Mouse (Mus musculus) forebrain, embryonic 13.5 days (tissue): ENCODE measurements at regions not wholly inside any gene's neighbourhood (a gene's known extent, or its start where the extent isn't known, plus 50 kb on each side); places are given as distances from the start of the nearest gene placed in this dataset.

ENCODE experiments used
- ATAC-seq: fragments of 200-750 bp; cut with Nextera tagmentation; 2 replicates; pipeline ENCODE4 v1.8.0; 2017
- H3K27ac ChIP-seq: fragments of 300-500 bp; sonication (generic); 2 replicates; pipeline ENCODE4 v1.5.1; 2015; ENCODE audit warnings: inconsistent platforms, mild to moderate bottlenecking, moderate library complexity
- H3K27me3 ChIP-seq: fragments of 300-500 bp; sonication (generic); 2 replicates; pipeline ENCODE4 v1.6.1; 2015; ENCODE audit warnings: mild to moderate bottlenecking, inconsistent platforms
- H3K36me3 ChIP-seq: fragments of 300-500 bp; sonication (generic); 2 replicates; pipeline ENCODE4 v1.6.1; 2015; ENCODE audit warnings: mild to moderate bottlenecking, inconsistent platforms; ENCODE audit not compliant: poor library complexity, severe bottlenecking
- H3K4me1 ChIP-seq: fragments of 300-500 bp; sonication (generic); 2 replicates; pipeline ENCODE4 v1.6.1; 2015; ENCODE audit warnings: inconsistent platforms
- H3K4me2 ChIP-seq: fragments of 300-500 bp; sonication (generic); 2 replicates; pipeline ENCODE4 v1.6.1; 2015; ENCODE audit warnings: inconsistent platforms, mild to moderate bottlenecking, moderate library complexity
- H3K4me3 ChIP-seq: fragments of 300-500 bp; sonication (generic); 2 replicates; pipeline ENCODE4 v1.5.1; 2015; ENCODE audit warnings: mild to moderate bottlenecking, inconsistent platforms
- H3K9ac ChIP-seq: fragments of 300-500 bp; sonication (generic); 2 replicates; pipeline ENCODE4 v1.6.1; 2015; ENCODE audit warnings: mild to moderate bottlenecking, inconsistent platforms
- H3K9me3 ChIP-seq: fragments of 300-500 bp; sonication (generic); replicated peaks from 2 replicates; pipeline ENCODE4 v1.6.1; 2016; ENCODE audit warnings: inconsistent platforms
- WGBS: fragments of 180-500 bp; shearing (Covaris S2); methylation state at CpG from one replicate; pipeline ENCODE4 v1.1.7; 2015; 5-methylcytosine and 5-hydroxymethylcytosine counted together

GRCm38 (mm10) chr15:15443271-15443670, 1285.3 kb upstream of the Cdh9 start:
- Histone ChIP-seq H3K4me1 (no peaks in the 10 kb centered on the region), H3K36me3 (no peaks in the 10 kb centered on the region), H3K27me3 (no peaks in the 10 kb centered on the region), H3K9ac (no peak overlapping the region), H3K27ac (no peak overlapping the region), H3K4me3 (no peak overlapping the region), H3K9me3 (no peaks in the 10 kb centered on the region), H3K4me2 (no peak overlapping the region)
- ATAC-seq: no peak
- 95% methylated on average over 15 of the region's 15 CpGs for WGBS

GRCm38 (mm10) chr15:15477702-15478101, 1250.9 kb upstream of the Cdh9 start:
- no peak overlapping the region for H3K27ac ChIP-seq
- WGBS: 82% methylated on average over 2 of the region's 2 CpGs

DNA sequence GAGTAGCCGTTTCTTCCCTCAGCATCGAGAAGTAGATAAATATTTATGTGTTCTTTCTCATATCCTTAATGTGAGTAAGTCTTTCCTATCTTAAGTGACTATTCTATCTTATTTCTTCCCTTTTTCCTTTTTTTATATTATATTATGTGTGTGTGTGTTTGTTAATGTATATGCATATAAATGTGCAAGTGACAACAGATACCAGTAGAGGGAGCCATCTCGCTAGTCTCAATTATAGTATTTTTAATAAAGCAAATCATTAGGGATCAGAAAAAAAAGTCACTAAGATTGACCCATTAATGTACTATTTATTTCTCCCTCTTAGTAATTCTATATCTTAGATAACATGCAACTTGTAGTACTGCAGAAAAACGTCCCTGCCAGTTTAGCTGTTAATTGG, 1228.3 kb upstream of the Cdh9 start:
- no peak overlapping the region for H3K4me3 ChIP-seq
- no peak overlapping the region for H3K9ac ChIP-seq
- no peak overlapping the region for H3K4me2 ChIP-seq
- 94% methylated on average over 4 of the region's 4 CpGs for WGBS
- no peak overlapping the region for H3K27ac ChIP-seq
- H3K9me3 ChIP-seq: no peaks in the 10 kb centered on the region; the same call in 1 of the 2 replicates
- ATAC-seq: no peak
- H3K4me1 ChIP-seq: no peaks in the 10 kb centered on the region
- no peaks in the 10 kb centered on the region for H3K27me3 ChIP-seq
- H3K36me3 ChIP-seq: no peaks in the 10 kb centered on the region

More at GRCm38 (mm10) chr15:15477702-15478101, 1250.9 kb upstream of the Cdh9 start:
- Histone ChIP-seq H3K4me3 (no peak overlapping the region), H3K27me3 (no peaks in the 10 kb centered on the region), H3K4me1 (no peaks in the 10 kb centered on the region), H3K9ac (no peak overlapping the region), H3K4me2 (no peak overlapping the region), H3K9me3 (no peaks in the 10 kb centered on the region), H3K36me3 (no peaks in the 10 kb centered on the region)
- no peak for ATAC-seq

DNA sequence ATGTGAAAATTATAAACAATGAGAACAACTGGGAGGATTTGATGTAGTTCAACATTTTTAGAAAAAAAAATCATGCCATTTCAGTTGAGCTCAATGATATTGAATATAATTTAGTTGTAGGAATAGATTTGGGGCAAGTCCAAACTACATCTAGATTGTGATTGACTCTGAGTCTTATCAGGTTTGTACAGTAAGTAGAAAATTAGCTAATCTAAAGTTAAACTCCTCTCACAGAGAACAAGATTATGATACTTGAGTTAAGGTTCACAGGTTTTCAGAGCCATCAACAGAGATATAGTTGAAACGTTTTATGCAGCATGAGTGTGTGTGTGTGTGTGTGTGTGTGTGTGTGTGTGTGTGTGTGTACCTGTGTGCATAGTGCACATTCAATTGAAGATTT, 1189.6 kb upstream of the Cdh9 start:
- no peak for ATAC-seq
- no peaks in the 10 kb centered on the region for H3K27me3 ChIP-seq
- 93% methylated on average over 1 of the region's 1 CpGs for WGBS

GRCm38 (mm10) chr15:15559148-15559752, 1169.3 kb upstream of the Cdh9 start:
- H3K27me3 ChIP-seq: no peaks in the 10 kb centered on the region
- H3K9me3 ChIP-seq: no peaks in the 10 kb centered on the region
- no peaks in the 10 kb centered on the region for H3K36me3 ChIP-seq
- no peak for ATAC-seq
- no peaks in the 10 kb centered on the region for H3K4me1 ChIP-seq
- 95% methylated on average over 4 of the region's 4 CpGs for WGBS
- H3K4me2 ChIP-seq: no peak overlapping the region
- no peak overlapping the region for H3K9ac ChIP-seq
- no peak overlapping the region for H3K27ac ChIP-seq
- H3K4me3 ChIP-seq: no peak overlapping the region

More for the DNA sequence above, 1189.6 kb upstream of the Cdh9 start:
- H3K4me2 ChIP-seq: no peak overlapping the region
- no peak overlapping the region for H3K9ac ChIP-seq
- H3K9me3 ChIP-seq: no peaks in the 10 kb centered on the region
- H3K4me1 ChIP-seq: no peaks in the 10 kb centered on the region
- no peaks in the 10 kb centered on the region for H3K36me3 ChIP-seq
- no peak overlapping the region for H3K27ac ChIP-seq
- H3K4me3 ChIP-seq: no peak overlapping the region

DNA sequence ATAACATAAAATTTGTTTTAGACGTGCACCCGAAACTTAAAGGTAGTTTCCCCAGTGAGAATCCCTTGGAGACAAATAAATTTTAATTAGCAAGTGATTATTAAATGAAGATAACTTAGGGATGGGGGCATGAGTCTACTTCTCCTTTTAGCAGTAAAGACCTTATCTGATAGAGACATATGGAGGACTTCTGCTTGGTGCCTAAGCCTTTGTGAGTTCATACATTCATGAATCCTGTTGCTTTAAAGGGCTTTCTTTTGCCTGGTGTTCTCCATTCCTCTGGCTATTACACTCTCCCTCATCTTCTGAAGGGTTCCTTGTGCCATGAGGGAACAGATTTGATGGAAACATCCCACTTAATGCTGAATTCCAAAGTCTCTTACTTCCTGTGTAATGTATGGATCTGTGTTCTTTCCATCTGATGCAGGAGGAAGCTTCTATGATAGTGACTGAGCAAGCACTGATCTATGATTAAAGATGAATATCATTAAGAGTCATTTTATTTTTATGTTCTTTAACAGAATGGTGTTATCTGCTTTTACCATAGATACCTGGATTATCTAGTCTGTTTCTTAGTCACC, 1146.2 kb upstream of the Cdh9 start:
- H3K4me3 ChIP-seq: no peak overlapping the region
- H3K9me3 ChIP-seq: no peaks in the 10 kb centered on the region
- no peak overlapping the region for H3K4me2 ChIP-seq
- no peak overlapping the region for H3K27ac ChIP-seq
- WGBS: 97% methylated on average over 2 of the region's 2 CpGs
- H3K9ac ChIP-seq: no peak overlapping the region
- no peaks in the 10 kb centered on the region for H3K4me1 ChIP-seq
- no peaks in the 10 kb centered on the region for H3K36me3 ChIP-seq
- no peak for ATAC-seq
- H3K27me3 ChIP-seq: no peaks in the 10 kb centered on the region

DNA sequence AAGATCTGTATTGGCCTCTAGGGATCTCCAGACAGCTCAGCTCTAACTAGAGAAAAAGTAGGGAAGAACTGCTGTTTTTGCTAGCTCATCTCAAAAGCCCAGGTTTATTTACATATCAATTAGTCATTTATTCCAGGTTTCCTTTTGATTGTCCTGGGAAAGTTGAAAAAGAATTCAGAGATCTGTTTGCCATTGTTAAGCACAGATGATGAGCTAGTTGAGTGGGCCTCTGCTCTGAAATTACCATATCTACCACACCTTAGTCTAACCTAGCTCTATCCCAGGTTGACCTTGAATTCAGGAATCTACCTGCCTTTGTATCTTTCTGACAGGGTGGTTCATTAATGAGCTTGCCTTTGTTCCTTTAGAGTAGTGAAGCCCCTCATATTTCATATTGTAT, 1110.6 kb upstream of the Cdh9 start:
- no peaks in the 10 kb centered on the region for H3K27me3 ChIP-seq
- no peak overlapping the region for H3K27ac ChIP-seq
- no peak overlapping the region for H3K4me2 ChIP-seq
- no peak overlapping the region for H3K4me3 ChIP-seq
- H3K9ac ChIP-seq: no peak overlapping the region
- H3K4me1 ChIP-seq: no peaks in the 10 kb centered on the region
- no peaks in the 10 kb centered on the region for H3K9me3 ChIP-seq
- ATAC-seq: no peak
- H3K36me3 ChIP-seq: no peaks in the 10 kb centered on the region

- H3K4me2 ChIP-seq: no peak overlapping the region
Observed at GRCm38 (mm10) chr15:15629304-15629703, 1099.3 kb upstream of the Cdh9 start.

GRCm38 (mm10) chr15:15630283-15630682, 1098.3 kb upstream of the Cdh9 start:
- H3K9me3 ChIP-seq: no peaks in the 10 kb centered on the region
- no peak overlapping the region for H3K4me3 ChIP-seq
- no peaks in the 10 kb centered on the region for H3K4me1 ChIP-seq
- H3K9ac ChIP-seq: no peak overlapping the region
- WGBS: 85% methylated on average over 7 of the region's 7 CpGs
- H3K4me2 ChIP-seq: no peak overlapping the region
- H3K27ac ChIP-seq: no peak overlapping the region
- ATAC-seq: 0 out of 2 replicates have a peak, but pooled peaks have one; percentile 45
- H3K27me3 ChIP-seq: no peaks in the 10 kb centered on the region
- no peaks in the 10 kb centered on the region for H3K36me3 ChIP-seq

More at GRCm38 (mm10) chr15:15629304-15629703, 1099.3 kb upstream of the Cdh9 start:
- Histone ChIP-seq H3K4me1 (no peaks in the 10 kb centered on the region), H3K4me3 (no peak overlapping the region), H3K9ac (no peak overlapping the region), H3K27ac (no peak overlapping the region), H3K27me3 (no peaks in the 10 kb centered on the region), H3K36me3 (no peaks in the 10 kb centered on the region), H3K9me3 (no peaks in the 10 kb centered on the region)
- 70% methylated on average over 2 of the region's 2 CpGs for WGBS
- ATAC-seq: peak; percentile 67; the same call in 1 of the 2 replicates

GRCm38 (mm10) chr15:15637130-15637529, 1091.4 kb upstream of the Cdh9 start:
- ATAC-seq: peak; percentile 66

GRCm38 (mm10) chr15:15648734-15649133, 1079.8 kb upstream of the Cdh9 start:
- H3K36me3 ChIP-seq: no peaks in the 10 kb centered on the region
- no peak for ATAC-seq
- H3K9me3 ChIP-seq: no peaks in the 10 kb centered on the region
- no peaks in the 10 kb centered on the region for H3K27me3 ChIP-seq
- no peaks in the 10 kb centered on the region for H3K4me1 ChIP-seq
- H3K9ac ChIP-seq: no peak overlapping the region
- no peak overlapping the region for H3K4me2 ChIP-seq
- H3K4me3 ChIP-seq: no peak overlapping the region
- H3K27ac ChIP-seq: no peak overlapping the region
- 85% methylated on average over 5 of the region's 5 CpGs for WGBS

More at GRCm38 (mm10) chr15:15637130-15637529, 1091.4 kb upstream of the Cdh9 start:
- no peak overlapping the region for H3K27ac ChIP-seq
- WGBS: 55% methylated on average over 2 of the region's 2 CpGs
- H3K4me2 ChIP-seq: no peak overlapping the region
- H3K27me3 ChIP-seq: no peaks in the 10 kb centered on the region
- no peaks in the 10 kb centered on the region for H3K4me1 ChIP-seq
- no peaks in the 10 kb centered on the region for H3K9me3 ChIP-seq
- H3K9ac ChIP-seq: no peak overlapping the region
- H3K4me3 ChIP-seq: no peak overlapping the region
- no peaks in the 10 kb centered on the region for H3K36me3 ChIP-seq

DNA sequence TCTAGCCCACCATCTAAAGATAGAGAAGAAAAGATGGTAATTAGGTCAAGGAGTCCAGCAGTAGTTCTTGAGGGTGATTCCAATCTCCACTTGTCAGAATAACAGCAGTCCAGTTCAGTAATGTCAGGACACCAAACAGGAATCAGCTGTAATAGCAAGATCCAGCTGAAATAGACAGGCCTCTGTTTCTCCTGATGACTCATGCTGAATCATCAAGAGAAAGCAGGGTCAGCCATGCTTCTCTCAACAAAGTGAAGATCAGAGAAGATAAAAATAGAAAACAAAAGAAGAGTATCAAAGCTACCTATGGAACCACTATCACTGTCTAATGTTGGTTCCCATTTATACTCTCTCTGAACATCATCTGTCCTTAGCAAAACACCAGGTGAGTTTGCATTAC, 1061.8 kb upstream of the Cdh9 start:
- ATAC-seq: no peak
- Histone ChIP-seq H3K9me3 (no peaks in the 10 kb centered on the region), H3K9ac (no peak overlapping the region), H3K36me3 (no peaks in the 10 kb centered on the region), H3K4me2 (no peak overlapping the region), H3K4me1 (no peaks in the 10 kb centered on the region), H3K4me3 (no peak overlapping the region), H3K27me3 (no peaks in the 10 kb centered on the region), H3K27ac (no peak overlapping the region)

- Histone ChIP-seq H3K9ac (no peak overlapping the region), H3K4me3 (no peak overlapping the region), H3K4me1 (no peaks in the 10 kb centered on the region), H3K27ac (no peak overlapping the region), H3K27me3 (no peaks in the 10 kb centered on the region), H3K36me3 (no peaks in the 10 kb centered on the region), H3K4me2 (no peak overlapping the region), H3K9me3 (no peaks in the 10 kb centered on the region)
- 88% methylated on average over 2 of the region's 2 CpGs for WGBS
- ATAC-seq: no peak
Observed at GRCm38 (mm10) chr15:15692713-15693112, 1035.8 kb upstream of the Cdh9 start.
